Mouse (Mus musculus) gastrocnemius, adult 2 months (tissue): ENCODE data around the gene Gm20777. TPM values are rescaled to one million over a fixed set of nuclear protein-coding genes. Genes with fewer than 3 reads are reported as not detected.
A peak's percentile ranks its signal among the peaks of the same experiment; 100 is the strongest.
"Not testable (repeated sequence)": the region's sequence is repeated elsewhere in the genome, so short reads cannot be mapped to it uniquely, and the experiment has no call there.

Experiments used
- DNase-seq: peaks from one replicate; pipeline ENCODE4 v3.0.0; 2022
- H3K27ac ChIP-seq: fragments of 200-600 bp; 2 replicates; pipeline ENCODE4 v1.8.1; 2022; ENCODE audit warnings: mild to moderate bottlenecking
- H3K4me3 ChIP-seq: fragments of 200-600 bp; 2 replicates; pipeline ENCODE4 v1.8.1; 2022; ENCODE audit warnings: mild to moderate bottlenecking, moderate library complexity
- intact Hi-C: fragments of 180-260 bp; cut with DNase I; formaldehyde crosslinking; loops from one replicate; pipeline ENCODE4 v1.15.1; 2025
- long read RNA-seq, 2 experiments: library from polyadenylated mRNA; stranded (forward); transcript quantifications; one replicate each; pipeline ENCODE4 v2.0.0; 2021
- total RNA-seq, 2 experiments: library from RNA; stranded (reverse); gene quantifications; 2 replicates each; pipeline ENCODE4 v1.2.3; 2021

Gm20777 gene
- total RNA-seq, result not detected
- long read RNA-seq, experiment 1, result 0 reads
- long read RNA-seq, experiment 2, result 0 reads

- intact Hi-C loops, DNase-seq, H3K4me3 ChIP-seq, H3K27ac ChIP-seq: not testable (repeated sequence)
Measured at GRCm38 (mm10) chrY:10752350-10752749, at the start of gene Gm20777. TSS of gene Gm20777 (minus strand) at chrY:10752450.

GRCm38 (mm10) chrY:10709551-10709950 lies 42.7 kb downstream of the Gm20777 start:
- intact Hi-C loops, result not testable (repeated sequence)
- DNase-seq, result peak; percentile 14

GRCm38 (mm10) chrY:10708761-10709160 lies 43.5 kb downstream of the Gm20777 start:
- H3K27ac ChIP-seq, DNase-seq, H3K4me3 ChIP-seq, intact Hi-C loops: not testable (repeated sequence)

More at GRCm38 (mm10) chrY:10709551-10709950, 42.7 kb downstream of the Gm20777 start:
- not testable (repeated sequence) for H3K4me3 ChIP-seq, H3K27ac ChIP-seq

GRCm38 (mm10) chrY:10708226-10708625 lies 44.0 kb downstream of the Gm20777 start:
- H3K27ac ChIP-seq, intact Hi-C loops, H3K4me3 ChIP-seq: not testable (repeated sequence)
- peak; percentile 13 for DNase-seq

- H3K4me3 ChIP-seq, DNase-seq, H3K27ac ChIP-seq, intact Hi-C loops: not testable (repeated sequence)
Measured at GRCm38 (mm10) chrY:10706686-10707085, 45.6 kb downstream of the Gm20777 start.

Other genes with a start within 250 kb of the Gm20777 start
- not detected for gene Gm20737, start 216.4 kb downstream of the Gm20777 start, total RNA-seq
- not detected for gene Gm21775, start 199.0 kb downstream of the Gm20777 start, total RNA-seq
- gene Gm21900, start 136.1 kb downstream of the Gm20777 start, total RNA-seq, result not detected